ENCODE assay signal across 29 mouse cellular contexts in genomic region chr10:84310653-84311052, GRCm38 (mm10).
"Had no signal": no experiment of that assay in that cellular context is flagged by ENCODE, and none has a peak within 500 bp of the region (broad histone marks: within the 10 kb centered on the region; RNA-seq: fewer than 3 reads in every experiment).

No protein-coding gene starts in this region.

- H3K36me3 ChIP-seq: embryonic facial prominence, embryonic 10.5 days; embryonic facial prominence, embryonic 12.5 days; embryonic facial prominence, embryonic 13.5 days; embryonic facial prominence, embryonic 15.5 days; forebrain, embryonic 10.5 days; forebrain, embryonic 12.5 days; forebrain, embryonic 15.5 days had no signal

- H3K27me3 ChIP-seq: embryonic facial prominence, embryonic 12.5 days; embryonic facial prominence, embryonic 13.5 days; embryonic facial prominence, embryonic 15.5 days; forebrain, embryonic 12.5 days; forebrain, embryonic 13.5 days; forebrain, embryonic 15.5 days had no signal

- H3K4me3 ChIP-seq: embryonic facial prominence, embryonic 10.5 days; embryonic facial prominence, embryonic 12.5 days; embryonic facial prominence, embryonic 13.5 days; embryonic facial prominence, embryonic 15.5 days; erythroblast, embryonic 14.5 days; forebrain, embryonic 10.5 days; forebrain, embryonic 12.5 days; forebrain, embryonic 13.5 days; forebrain, embryonic 15.5 days; gastrocnemius, adult 2 months; heart, adult 2 months had no signal

- DNase-seq: cerebellum, adult 2 months; cerebellum, adult 8-10 months; cerebellum, adult 9-10 months; cerebellum, adult 9-11 months; cerebellum, postnatal 10 days; cerebellum, postnatal 14 days; cerebellum, postnatal 25 days; cerebellum, postnatal 36 days; embryo, embryonic 11 days; forebrain, postnatal 0 days; gastrocnemius, adult 2 months; gastrocnemius, postnatal 10 days; gastrocnemius, postnatal 14 days; gastrocnemius, postnatal 25 days; gastrocnemius, postnatal 36 days; heart, adult 11 months; heart, adult 18-20 months; heart, adult 2 months had no signal

- H3K9ac ChIP-seq: embryonic facial prominence, embryonic 12.5 days; embryonic facial prominence, embryonic 13.5 days; embryonic facial prominence, embryonic 15.5 days; forebrain, embryonic 12.5 days; forebrain, embryonic 13.5 days; forebrain, embryonic 15.5 days; forebrain, postnatal 0 days had no signal

- H3K4me2 ChIP-seq: embryonic facial prominence, embryonic 12.5 days; embryonic facial prominence, embryonic 13.5 days; embryonic facial prominence, embryonic 15.5 days; forebrain, embryonic 12.5 days; forebrain, embryonic 13.5 days; forebrain, embryonic 15.5 days had no signal

- ATAC-seq: forebrain, embryonic 13.5 days; forebrain, embryonic 14.5 days; forebrain, embryonic 15.5 days; forebrain, embryonic 16.5 days; forebrain, postnatal 0 days had no signal

- H3K27ac ChIP-seq: embryonic facial prominence, embryonic 10.5 days; embryonic facial prominence, embryonic 12.5 days; embryonic facial prominence, embryonic 13.5 days; embryonic facial prominence, embryonic 15.5 days; forebrain, embryonic 10.5 days; forebrain, embryonic 12.5 days; forebrain, embryonic 13.5 days; forebrain, embryonic 15.5 days; gastrocnemius, adult 2 months; heart, adult 2 months had no signal

- H3K9me3 ChIP-seq: embryonic facial prominence, embryonic 10.5 days; embryonic facial prominence, embryonic 12.5 days; embryonic facial prominence, embryonic 13.5 days; embryonic facial prominence, embryonic 15.5 days; forebrain, embryonic 10.5 days; forebrain, embryonic 12.5 days; forebrain, embryonic 13.5 days; forebrain, embryonic 15.5 days had no signal

- H3K4me1 ChIP-seq: embryonic facial prominence, embryonic 10.5 days; embryonic facial prominence, embryonic 12.5 days; embryonic facial prominence, embryonic 13.5 days; embryonic facial prominence, embryonic 15.5 days; forebrain, embryonic 12.5 days; forebrain, embryonic 13.5 days; forebrain, embryonic 15.5 days had no signal
